Mouse (Mus musculus) left cerebral cortex, postnatal 10 days (tissue): ENCODE results near the gene Fth1. TPM values are rescaled to one million over a fixed set of nuclear protein-coding genes. Genes with fewer than 3 reads are reported as not detected.

ENCODE experiments used
- DNase-seq, 2 experiments: peaks; one replicate each; pipeline ENCODE4 v3.0.0; 2021 to 2022; ENCODE audit warnings: low spot score in 2 of 2, mixed read lengths in 1 of 2; ENCODE audit errors: extremely low spot score in 1 of 2
- intact Hi-C: fragments of 180-260 bp; cut with DNase I; formaldehyde crosslinking; loops from one replicate; pipeline ENCODE4 v1.15.1; 2025
- total RNA-seq, 2 experiments: library from RNA; stranded (reverse); gene quantifications; 2 replicates each; pipeline ENCODE4 v1.2.3; 2021

Fth1 gene
- total RNA-seq, 2 experiments from 2014 or later: 1,579 to 1,597 TPM

DNA sequence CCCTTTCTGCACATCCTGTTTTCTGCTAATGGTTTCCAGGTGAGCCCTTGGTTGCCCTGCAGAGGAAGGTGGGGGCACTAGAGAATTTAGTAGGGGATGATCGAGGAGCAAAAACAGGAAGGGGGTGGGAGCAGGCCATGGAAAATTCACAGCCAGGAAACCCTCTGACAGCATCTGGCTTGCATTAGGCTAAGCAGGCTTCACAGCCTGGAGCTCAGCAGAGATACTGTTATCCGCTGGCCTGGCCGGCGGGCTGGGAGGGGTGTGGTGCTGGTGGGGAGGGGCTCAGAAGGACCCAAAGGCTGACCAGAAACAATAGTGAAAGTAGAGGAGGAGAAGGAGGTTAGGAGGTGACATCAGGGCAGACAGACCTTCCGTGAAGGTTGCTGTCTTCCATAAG is 33.5 kb downstream of the Fth1 start:
- intact Hi-C loops: no loop called here
- DNase-seq: peak in 1 of 2 experiments; percentile 70

DNA sequence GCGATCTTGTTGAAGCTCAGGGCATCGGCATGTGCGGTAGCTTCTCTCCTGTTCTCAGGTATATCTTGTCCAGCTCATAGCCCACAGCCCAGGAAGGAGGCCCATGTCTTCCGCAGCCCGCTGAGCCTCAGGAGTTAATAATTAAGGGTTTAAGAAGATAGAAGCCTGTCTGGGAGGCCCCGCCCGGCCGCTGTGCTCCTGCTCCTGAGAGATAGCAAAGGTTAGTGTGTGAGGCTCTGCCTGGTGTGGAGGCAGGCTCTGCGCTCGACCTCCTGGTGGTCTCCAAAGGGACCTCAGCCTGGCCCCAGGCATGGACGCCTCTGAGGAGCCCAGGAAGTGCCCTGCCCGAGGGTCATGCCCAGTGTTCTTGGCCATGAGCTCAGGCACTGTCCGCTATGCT is 34.4 kb downstream of the Fth1 start:
- intact Hi-C loops: no loop called here
- peak in 1 of 2 experiments; percentile 30 for DNase-seq

DNA sequence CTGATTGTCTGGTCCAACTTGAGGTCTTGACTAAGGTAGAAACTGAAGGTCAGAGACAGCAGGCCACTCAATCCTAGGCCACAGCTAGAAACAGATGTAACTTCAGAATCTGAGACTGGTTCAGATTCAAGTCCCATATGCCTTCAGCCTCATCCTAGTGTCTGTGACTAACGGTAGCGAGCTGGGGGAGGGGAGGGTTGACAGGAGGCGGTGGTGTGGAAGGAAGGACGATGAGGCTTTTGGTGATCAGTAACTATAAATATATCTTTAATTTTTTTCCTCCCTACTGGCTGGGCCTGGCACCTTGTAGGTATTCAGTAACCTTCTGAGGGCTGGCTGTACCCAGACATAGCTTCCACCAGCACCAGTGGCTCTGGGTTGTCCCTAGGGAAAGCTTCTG is 35.0 kb downstream of the Fth1 start:
- intact Hi-C loops: no loop called here
- DNase-seq: no peak

GRCm38 (mm10) chr19:10016151-10016550 is 35.8 kb downstream of the Fth1 start:
- intact Hi-C loops: no loop called here
- DNase-seq: no peak

- peak; percentile 73 to 94 for DNase-seq
Measured at GRCm38 (mm10) chr19:10017637-10018526, 37.5 kb downstream of the Fth1 start.

GRCm38 (mm10) chr19:10018527-10018818 is 38.1 kb downstream of the Fth1 start:
- intact Hi-C loops: no loop called here
- DNase-seq: no peak

More at GRCm38 (mm10) chr19:10017637-10018526, 37.5 kb downstream of the Fth1 start:
- intact Hi-C loops: no loop called here

DNA sequence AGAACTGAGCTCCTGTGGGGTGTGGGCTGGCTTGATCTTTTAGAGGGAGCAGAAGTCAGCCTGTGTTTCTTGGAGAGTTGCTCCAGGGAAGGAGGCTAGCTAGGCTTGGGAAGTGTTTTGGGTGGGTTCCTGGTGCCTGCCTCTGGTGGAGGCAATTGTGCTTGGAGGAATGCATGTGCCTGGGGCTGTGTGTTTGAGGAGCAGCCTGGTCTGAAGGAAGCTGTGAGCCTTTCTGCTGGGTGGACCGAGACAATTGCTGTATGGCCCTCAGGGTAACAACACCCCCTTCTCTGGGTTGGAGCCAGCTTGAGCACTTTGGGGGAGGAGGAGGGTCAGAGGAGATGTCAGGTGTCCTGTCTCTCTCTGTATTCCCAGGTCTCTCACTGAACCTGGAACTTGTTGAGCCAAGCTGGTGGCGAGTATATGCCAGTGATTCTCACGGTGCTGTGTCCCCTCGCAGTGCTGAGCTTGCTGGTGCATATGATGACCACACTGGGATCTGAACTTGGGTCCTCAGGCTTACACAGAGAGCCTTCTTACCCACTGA is 38.9 kb downstream of the Fth1 start:
- DNase-seq: peak in 1 of 2 experiments; percentile 20
- intact Hi-C loops: no loop called here

GRCm38 (mm10) chr19:10021981-10022380 is 41.6 kb downstream of the Fth1 start:
- intact Hi-C loops: loop anchor here (5.0 kb wide), 1 partner anchor 105 kb away; no protein-coding TSS in a partner anchor
- DNase-seq: no peak

DNA sequence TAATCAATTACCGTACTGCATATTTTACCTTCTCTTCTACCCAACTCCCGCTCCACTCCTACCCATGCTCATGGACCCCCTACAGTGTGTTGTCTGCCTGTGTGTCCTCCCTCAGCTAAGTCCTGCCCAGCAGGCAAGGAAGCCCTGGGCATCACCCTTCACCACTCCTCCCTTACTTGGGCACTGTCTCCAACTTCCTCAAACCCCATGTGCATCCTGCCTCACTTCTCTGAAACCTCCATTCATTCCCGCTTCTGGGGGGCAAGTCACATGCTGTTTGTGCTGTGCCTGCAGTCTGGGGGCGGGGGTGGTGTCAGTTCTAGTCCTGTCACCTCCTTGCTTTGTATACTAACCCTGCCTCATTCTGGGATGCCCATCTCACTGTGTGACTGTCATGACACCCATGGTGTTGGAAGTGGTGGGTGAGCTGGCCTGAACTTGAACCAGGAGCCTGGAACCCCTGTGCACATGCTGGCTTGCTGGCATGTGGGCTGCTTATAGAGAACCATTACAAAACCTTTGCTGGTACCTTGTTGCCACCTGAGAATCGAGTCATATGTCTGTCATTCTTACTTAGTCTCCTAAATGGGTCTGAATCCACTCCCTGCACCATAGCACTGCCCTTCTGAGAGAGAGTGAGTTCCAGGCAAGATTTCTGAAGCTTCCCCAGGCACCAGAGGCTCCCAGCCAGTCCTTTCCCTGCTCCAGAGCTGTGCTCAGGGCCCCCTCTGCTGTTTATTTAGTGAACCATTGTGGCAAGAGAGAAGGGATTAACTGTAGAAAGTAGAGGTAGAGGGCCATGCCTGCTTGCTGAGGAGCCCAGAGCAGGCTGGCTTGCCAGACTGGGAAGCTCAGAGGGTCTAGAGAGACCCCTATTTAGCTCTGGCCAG is 42.3 kb downstream of the Fth1 start:
- peak; percentile 56 to 59 for DNase-seq
- intact Hi-C loops: loop anchor here (5.0 kb wide), 1 partner anchor 105 kb away; no protein-coding TSS in a partner anchor

DNA sequence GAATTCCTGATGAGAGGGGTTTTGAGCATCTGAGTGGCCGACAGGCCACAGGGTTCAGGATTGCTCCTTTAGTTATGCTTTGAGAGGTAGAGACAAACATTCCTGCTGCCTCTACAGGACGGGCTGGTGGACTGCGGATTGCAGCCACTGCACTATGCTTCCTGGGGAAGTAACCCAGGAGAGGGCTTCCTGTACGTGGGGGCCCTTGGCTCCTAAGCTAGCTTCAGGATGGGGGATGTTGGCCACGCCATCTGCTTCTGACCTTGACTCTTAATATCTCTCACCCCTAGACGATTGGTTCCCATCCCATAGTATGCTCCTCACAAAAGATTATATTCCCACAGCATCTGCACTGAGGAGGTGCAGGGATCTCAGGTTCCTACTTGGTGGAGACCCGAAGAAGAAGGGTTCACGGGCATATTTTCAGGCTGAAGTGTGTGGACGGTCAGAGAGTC is 42.9 kb downstream of the Fth1 start:
- DNase-seq: no peak
- intact Hi-C loops: loop anchor here (5.0 kb wide), 1 partner anchor 106 kb away; no protein-coding TSS in a partner anchor

- intact Hi-C loops: no loop called here
- DNase-seq: peak in 1 of 2 experiments; percentile 85
Measured at GRCm38 (mm10) chr19:10025169-10025875, 44.9 kb downstream of the Fth1 start.

- no peak for DNase-seq
- intact Hi-C loops: no loop called here
Measured at GRCm38 (mm10) chr19:10029746-10030145, 49.3 kb downstream of the Fth1 start.

GRCm38 (mm10) chr19:10033211-10033973 is 53.0 kb downstream of the Fth1 start:
- DNase-seq: peak; percentile 52 to 55
- intact Hi-C loops: no loop called here

- intact Hi-C loops: loop anchor here (2.0 kb wide), 1 partner anchor 34 kb away; the partner anchor contains the start of genes Best1 and Rab3il1
- DNase-seq: no peak
Measured at GRCm38 (mm10) chr19:10034356-10034755, 54.0 kb downstream of the Fth1 start.
